ENCODE assay signal across 9 mouse cellular contexts in genomic region chr11:86624237-86624941, GRCm38 (mm10). TPM values are rescaled to one million over a fixed set of nuclear protein-coding genes. Genes with fewer than 3 reads are reported as not detected.
DNase-seq lines count a peak whose midpoint lies in the region; ATAC-seq and TF ChIP-seq lines count a peak whose summit lies in the region.
"Had no signal": no experiment of that assay in that cellular context is flagged by ENCODE, and none has a peak within 500 bp of the region (broad histone marks: within the 10 kb centered on the region; RNA-seq: fewer than 3 reads in every experiment).

No protein-coding gene starts in this region.

- no peak overlapping the region for H3K4me3 ChIP-seq in spleen, adult 2 months (ENCODE audit: extremely low read depth, insufficient read depth, insufficient read length)
- peak overlapping the region; percentile 5; the same call in 1 of the 2 replicates for H3K4me3 ChIP-seq in bone marrow macrophage, adult 2 months (ENCODE audit: insufficient read depth, low read length)
- H3K4me3 ChIP-seq in liver, embryonic 14.5 days (ENCODE audit: insufficient read depth in 1 of 2, low read depth in 2 of 2, low read length in 2 of 2): no peak overlapping the region
- no peak overlapping the region for H3K4me3 ChIP-seq in small intestine, adult 2 months (ENCODE audit: low read depth, low read length)
- H3K4me3 ChIP-seq in midbrain, embryonic 11.5 days (ENCODE audit: low read depth, low read length): no peak overlapping the region

- no peaks in the 10 kb centered on the region for H3K36me3 ChIP-seq in spleen, adult 2 months (ENCODE audit: control insufficient read depth, insufficient read depth, low read length)
- peaks cover 2% of the 10 kb centered on the region for H3K36me3 ChIP-seq in liver, embryonic 14.5 days (replicated peaks; ENCODE audit: control insufficient read depth, insufficient read depth, low read depth)
- H3K36me3 ChIP-seq in small intestine, adult 2 months (ENCODE audit: control insufficient read depth, insufficient read depth, low read length): peaks cover 20% of the 10 kb centered on the region
- no peaks in the 10 kb centered on the region for H3K36me3 ChIP-seq in midbrain, embryonic 11.5 days (ENCODE audit: control insufficient read depth, insufficient read depth, low read length)

- no peak for TF ChIP-seq CTCF in spleen, adult 2 months (IDR thresholded peaks at IDR 0.05; ENCODE audit: extremely low read depth, insufficient read depth, insufficient read length, insufficient replicate concordance)
- TF ChIP-seq CTCF in bone marrow macrophage, adult 2 months (IDR thresholded peaks at IDR 0.05; ENCODE audit: low read depth, low read length): no peak
- no peak for TF ChIP-seq CTCF in liver, embryonic 14.5 days (IDR thresholded peaks at IDR 0.05; ENCODE audit: low read depth)
- no peak for TF ChIP-seq CTCF in small intestine, adult 2 months (IDR thresholded peaks at IDR 0.05; ENCODE audit: extremely low read depth, insufficient read length, insufficient replicate concordance, low read depth, low read length)

- peak; percentile 38 to 58 for DNase-seq in spleen, adult 2 months (ENCODE audit: low read depth in 1 of 2, low spot score in 2 of 2)
- DNase-seq in spleen, postnatal 10 days (ENCODE audit: low spot score in 2 of 2): no peak
- no peak for DNase-seq in liver, embryonic 14.5 days (ENCODE audit: low read depth in 3 of 3, low spot score in 3 of 3)
- DNase-seq in c-Kit-positive CD71-positive TER-119-positive erythroid progenitor cells, embryonic 14.5 days (ENCODE audit: low spot score): no peak
- DNase-seq in midbrain, embryonic 11.5 days (ENCODE audit: low spot score, missing footprints): no peak
- DNase-seq in layer of hippocampus, adult 18-20 months (ENCODE audit: low spot score in 2 of 2): no peak
- DNase-seq: kidney, postnatal 4 days had no signal

- no peak for TF ChIP-seq POLR2A in spleen, adult 2 months (IDR thresholded peaks at IDR 0.05; ENCODE audit: low read depth, low read length)
- no peak for TF ChIP-seq POLR2A in bone marrow macrophage, adult 2 months (IDR thresholded peaks at IDR 0.05; ENCODE audit: borderline replicate concordance, low read depth, low read length)
- no peak for TF ChIP-seq POLR2A in small intestine, adult 2 months (IDR thresholded peaks at IDR 0.05; ENCODE audit: low read depth, low read length)

- no peaks in the 10 kb centered on the region for H3K27me3 ChIP-seq in spleen, adult 2 months (ENCODE audit: control insufficient read depth, insufficient read depth, low read length)
- no peaks in the 10 kb centered on the region for H3K27me3 ChIP-seq in liver, embryonic 14.5 days (ENCODE audit: control insufficient read depth, insufficient read depth, low read length)
- H3K27me3 ChIP-seq in small intestine, adult 2 months (ENCODE audit: control insufficient read depth, insufficient read depth, low read length): no peaks in the 10 kb centered on the region
- no peaks in the 10 kb centered on the region for H3K27me3 ChIP-seq in midbrain, embryonic 11.5 days (ENCODE audit: control insufficient read depth, insufficient read depth, low read length)

- ATAC-seq in liver, embryonic 14.5 days (ENCODE audit: insufficient read depth): no peak
- no peak for ATAC-seq in midbrain, embryonic 11.5 days (ENCODE audit: low FRiP score)

- H3K27ac ChIP-seq in spleen, adult 2 months (ENCODE audit: insufficient read depth, low read length): peak overlapping the region; percentile 41; the same call in 1 of the 2 replicates
- H3K27ac ChIP-seq in bone marrow macrophage, adult 2 months (ENCODE audit: insufficient read depth, low read depth, low read length): peak overlapping the region; percentile 94
- H3K27ac ChIP-seq in liver, embryonic 14.5 days: 0 out of 2 replicates have a peak overlapping the region, but pooled peaks have one; percentile 13
- H3K27ac ChIP-seq in small intestine, adult 2 months (ENCODE audit: insufficient read depth, low read depth, low read length): peak overlapping the region; percentile 76
- H3K27ac ChIP-seq in midbrain, embryonic 11.5 days (ENCODE audit: low read depth, low read length): no peak overlapping the region

- H3K9ac ChIP-seq in liver, embryonic 14.5 days (replicated peaks): no peak overlapping the region; the same call in 1 of the 2 replicates
- no peak overlapping the region for H3K9ac ChIP-seq in midbrain, embryonic 11.5 days (ENCODE audit: low read length)

- no peaks in the 10 kb centered on the region for H3K9me3 ChIP-seq in liver, embryonic 14.5 days (ENCODE audit: control insufficient read depth, low read length)
- no peaks in the 10 kb centered on the region for H3K9me3 ChIP-seq in midbrain, embryonic 11.5 days (ENCODE audit: control insufficient read depth, low read length)

- WGBS in spleen, adult 2 months: 13% methylated on average over 5 of the region's 5 CpGs
- WGBS in liver, embryonic 14.5 days (ENCODE audit: insufficient replicate concordance): 19% methylated on average over 5 of the region's 5 CpGs
- WGBS in small intestine, adult 2 months: 56% methylated on average over 5 of the region's 5 CpGs
- WGBS in midbrain, embryonic 11.5 days: 76% methylated on average over 5 of the region's 5 CpGs

- H3K4me1 ChIP-seq in spleen, adult 2 months (ENCODE audit: control insufficient read depth, insufficient read depth, insufficient read length): peaks cover 13% of the 10 kb centered on the region
- H3K4me1 ChIP-seq in bone marrow macrophage, adult 2 months (ENCODE audit: control insufficient read depth, insufficient read depth, low read length): peaks cover 33% of the 10 kb centered on the region
- peaks cover 26 to 33% of the 10 kb centered on the region in 2 experiments for H3K4me1 ChIP-seq in liver, embryonic 14.5 days (replicated peaks; ENCODE audit: control insufficient read depth in 2 of 2, insufficient read depth in 2 of 2, low read length in 1 of 2)
- no peaks in the 10 kb centered on the region; the same call in 1 of the 2 replicates for H3K4me1 ChIP-seq in small intestine, adult 2 months (ENCODE audit: control insufficient read depth, insufficient read depth, insufficient read length, low read length)
- no peaks in the 10 kb centered on the region for H3K4me1 ChIP-seq in midbrain, embryonic 11.5 days (ENCODE audit: control insufficient read depth, insufficient read depth, low read length)

- no peak for TF ChIP-seq EP300 in liver, embryonic 14.5 days (IDR thresholded peaks at IDR 0.05; ENCODE audit: low read depth)

- no peak overlapping the region for H3K4me2 ChIP-seq in liver, embryonic 14.5 days (ENCODE audit: low read depth)
- no peak overlapping the region for H3K4me2 ChIP-seq in midbrain, embryonic 11.5 days

RNA-seq across cellular contexts. Expression of gene Vmp1, which starts 59.2 kb away (rescaled TPM):
- 30.0 and 30.7 TPM in 2 replicates for polyA plus RNA-seq in spleen, adult 2 months (2012; rRNA removed)
- 178 and 230 TPM in 2 replicates for polyA plus RNA-seq in bone marrow macrophage, adult 2 months (2012; ENCODE audit: insufficient read depth, insufficient read length, missing spikeins)
- polyA plus RNA-seq in liver, embryonic 14.5 days (2012; rRNA removed): 26.9 and 33.1 TPM in 2 replicates
- polyA plus RNA-seq in liver, embryonic 14.5 days (2014; fragmentation: Nextera tagmentation; extraction: Ambion mirVana): 94.2 and 98.4 TPM in 2 replicates
- 22.1 and 38.8 TPM in 2 replicates for polyA plus RNA-seq in small intestine, adult 2 months (2012; rRNA removed)
- 93.7 and 103 TPM in 2 replicates for polyA plus RNA-seq in midbrain, embryonic 11.5 days (2014; fragmentation: Nextera tagmentation; extraction: Ambion mirVana)
- 100 to 1,000 TPM; 111 to 116 TPM for total RNA-seq in layer of hippocampus, adult 18-20 months (2021)

RNA-seq across cellular contexts. Expression of gene Ptrh2, which starts 59.4 kb away (rescaled TPM):
- 2.0 and 2.5 TPM in 2 replicates for polyA plus RNA-seq in spleen, adult 2 months (2012; rRNA removed)
- polyA plus RNA-seq in bone marrow macrophage, adult 2 months (2012; ENCODE audit: insufficient read depth, insufficient read length, missing spikeins): 7.2 and 8.3 TPM in 2 replicates
- 5.9 and 10.5 TPM in 2 replicates for polyA plus RNA-seq in liver, embryonic 14.5 days (2012; rRNA removed)
- polyA plus RNA-seq in liver, embryonic 14.5 days (2014; fragmentation: Nextera tagmentation; extraction: Ambion mirVana): 19.2 and 20.9 TPM in 2 replicates
- 0.90 and 1.5 TPM in 2 replicates for polyA plus RNA-seq in small intestine, adult 2 months (2012; rRNA removed)
- 41.8 and 41.9 TPM in 2 replicates for polyA plus RNA-seq in midbrain, embryonic 11.5 days (2014; fragmentation: Nextera tagmentation; extraction: Ambion mirVana)
- total RNA-seq in layer of hippocampus, adult 18-20 months (2021): 10 to 100 TPM in 1 of 2 experiments, 1 to 10 TPM in 1; 10.0 to 10.9 TPM

Comparison
In these comparisons a context has a peak if more than half of its experiments do, and no peak if none do; other contexts are left out.
1. DNase-seq: peak in spleen, adult 2 months (2 of 2); none in spleen, postnatal 10 days (0 of 2), liver, embryonic 14.5 days (0 of 3), c-Kit-positive CD71-positive TER-119-positive erythroid progenitor cells, embryonic 14.5 days (single experiment), midbrain, embryonic 11.5 days (single experiment) and layer of hippocampus, adult 18-20 months (0 of 2).